Mouse (Mus musculus) testis, adult 2 months (tissue): ENCODE results near the gene Inip. TPM values are rescaled to one million over a fixed set of nuclear protein-coding genes. Genes with fewer than 3 reads are reported as not detected.
A peak's percentile ranks its signal among the peaks of the same experiment; 100 is the strongest.

Experiments
- H3K27ac ChIP-seq: fragments of 200-500 bp; 2 replicates; pipeline ENCODE4 v1.5.1; 2012; ENCODE audit warnings: low read depth, low read length; ENCODE audit not compliant: control insufficient read depth, insufficient read depth
- H3K27me3 ChIP-seq: fragments of 200-500 bp; 2 replicates; pipeline ENCODE4 v1.6.1; 2012; ENCODE audit warnings: mild to moderate bottlenecking, low read length, moderate library complexity; ENCODE audit not compliant: control insufficient read depth, insufficient read depth
- H3K36me3 ChIP-seq: fragments of 200-500 bp; 2 replicates; pipeline ENCODE4 v1.6.1; 2012; ENCODE audit warnings: mild to moderate bottlenecking, low read length; ENCODE audit not compliant: control insufficient read depth, insufficient read depth
- H3K4me1 ChIP-seq: fragments of 200-500 bp; 2 replicates; pipeline ENCODE4 v1.6.1; 2012; ENCODE audit warnings: low read length; ENCODE audit not compliant: control insufficient read depth, insufficient read depth
- H3K4me3 ChIP-seq: fragments of 200-500 bp; 2 replicates; pipeline ENCODE4 v1.5.1; 2012; ENCODE audit warnings: low read depth, mild to moderate bottlenecking, low read length, moderate library complexity, mixed read lengths; ENCODE audit not compliant: control insufficient read depth
- CTCF ChIP-seq: fragments of 200-500 bp; IDR thresholded peaks from 2 replicates; pipeline ENCODE4 v1.5.1; 2012; ENCODE audit warnings: low read depth, mild to moderate bottlenecking, inconsistent platforms, low read length, moderate library complexity; ENCODE audit not compliant: control insufficient read depth, insufficient read depth, insufficient replicate concordance
- POLR2A ChIP-seq: fragments of 200-500 bp; IDR thresholded peaks from 2 replicates; pipeline ENCODE4 v1.6.1; 2012; ENCODE audit warnings: low read depth, mild to moderate bottlenecking, inconsistent platforms, low read length, moderate library complexity; ENCODE audit not compliant: control insufficient read depth
- polyA plus RNA-seq: library from polyadenylated mRNA; depleted of rRNA; stranded (reverse); fragments of >200 nt; gene quantifications from 2 replicates; pipeline ENCODE4 v1.2.3, GENCODE M21; 2012

Inip gene
- polyA plus RNA-seq, 1 experiment: 6.7 TPM

DNA sequence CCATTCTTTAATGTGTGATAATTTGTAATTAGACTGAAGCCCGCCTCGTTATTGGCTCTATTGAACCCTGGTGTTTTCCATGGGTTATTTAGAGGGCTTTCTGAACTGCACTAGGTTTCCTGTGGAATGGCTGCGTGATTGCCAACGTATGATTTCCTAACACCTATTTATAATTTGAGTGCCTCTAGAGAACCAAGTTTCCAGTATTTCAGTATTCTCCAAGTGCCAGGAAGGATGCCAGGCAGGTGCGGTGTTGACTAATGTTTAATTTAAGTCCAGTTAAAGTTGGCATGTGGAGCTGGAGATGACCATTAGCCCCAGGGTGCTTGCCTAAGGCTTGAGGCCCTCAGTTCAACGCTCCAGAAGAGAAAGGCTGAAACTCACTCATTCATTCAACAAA is 14.3 kb downstream of the Inip start:
- Histone ChIP-seq H3K4me3 (no peak overlapping the region), H3K27me3 (no peaks in the 10 kb centered on the region), H3K4me1 (peaks cover 4% of the 10 kb centered on the region), H3K27ac (no peak overlapping the region), H3K36me3 (no peaks in the 10 kb centered on the region)
- TF ChIP-seq CTCF (no peak), POLR2A (no peak)

DNA sequence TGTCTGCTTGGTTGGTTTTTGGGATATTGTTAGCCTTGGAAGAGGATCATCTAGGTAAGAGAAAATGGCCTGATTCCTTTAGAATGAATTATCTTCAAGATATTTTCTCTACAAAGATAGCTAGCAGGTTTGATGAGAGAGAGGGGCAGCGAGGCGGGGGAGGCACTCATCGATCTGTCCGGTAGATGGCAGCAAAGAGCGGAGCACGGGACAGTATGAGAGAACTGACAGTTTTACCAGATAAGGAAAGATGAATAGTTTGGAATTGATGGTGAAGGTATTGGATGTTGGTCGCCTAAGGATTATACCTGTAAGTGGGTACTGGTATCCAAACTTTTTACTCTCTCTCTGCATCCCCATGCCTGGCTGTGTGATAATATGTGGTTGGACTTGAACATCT is 14.7 kb downstream of the Inip start:
- Histone ChIP-seq H3K27me3 (no peaks in the 10 kb centered on the region), H3K4me1 (peaks cover 4% of the 10 kb centered on the region), H3K27ac (no peak overlapping the region), H3K4me3 (no peak overlapping the region), H3K36me3 (no peaks in the 10 kb centered on the region)
- TF ChIP-seq POLR2A (no peak), CTCF (peak; percentile 59; the same call in 1 of the 2 replicates)

DNA sequence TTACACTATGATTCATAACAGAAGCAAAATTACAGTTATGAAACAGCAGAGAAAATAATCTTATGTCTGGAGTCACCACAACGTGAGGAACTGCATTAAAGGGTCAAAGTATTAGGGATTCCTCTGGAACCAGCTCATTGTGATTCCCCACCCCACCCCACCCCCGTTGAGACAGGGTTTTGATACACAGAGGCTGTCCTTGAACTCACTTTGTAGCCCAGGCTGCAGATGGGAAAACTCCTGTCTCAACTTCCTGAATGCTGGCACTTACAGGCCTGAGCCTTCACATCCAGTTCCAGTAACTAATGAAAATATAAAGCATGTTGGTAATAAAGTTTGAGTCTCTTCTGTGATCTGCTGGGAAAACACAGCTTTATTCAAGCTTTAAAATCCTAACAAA is 16.0 kb downstream of the Inip start:
- Histone ChIP-seq H3K4me1 (peaks cover 4% of the 10 kb centered on the region), H3K27me3 (no peaks in the 10 kb centered on the region), H3K4me3 (no peak overlapping the region), H3K27ac (no peak overlapping the region), H3K36me3 (no peaks in the 10 kb centered on the region)
- TF ChIP-seq CTCF: no peak
- TF ChIP-seq POLR2A: no peak

DNA sequence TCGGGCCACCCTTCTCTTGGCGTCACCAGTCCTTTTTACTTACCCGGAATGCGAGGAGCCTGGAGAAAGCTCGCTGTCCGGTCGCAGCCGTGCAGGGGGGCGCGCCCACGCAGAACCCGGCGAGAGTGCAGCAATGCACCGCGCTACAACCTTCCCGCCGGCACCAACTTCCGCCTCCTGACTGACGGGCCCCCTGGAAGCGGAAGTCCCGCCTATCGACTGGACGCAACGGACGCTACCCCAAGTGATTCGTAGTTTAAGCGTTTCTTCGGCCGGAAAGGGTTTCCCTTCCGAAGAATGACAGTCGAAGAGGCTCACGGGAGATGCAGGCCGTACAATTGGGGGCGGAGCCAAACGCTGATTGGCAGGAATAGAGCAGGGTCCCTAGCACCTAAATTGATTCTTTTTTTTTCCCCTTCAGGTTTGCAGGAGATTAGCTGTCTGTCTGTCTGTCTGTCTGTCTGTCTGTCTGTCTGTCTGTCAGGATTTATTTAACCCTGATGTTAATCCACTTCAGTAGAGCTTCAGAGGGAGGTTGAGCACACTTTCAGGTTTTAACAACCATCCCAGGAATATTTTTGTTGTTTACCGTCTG is 17.6 kb downstream of the Inip start:
- TF ChIP-seq CTCF (no peak), POLR2A (peak; percentile 56)
- peak overlapping the region; percentile 97 for H3K4me3 ChIP-seq
- H3K27me3 ChIP-seq: no peaks in the 10 kb centered on the region
- H3K27ac ChIP-seq: peak overlapping the region; percentile 83
- no peaks in the 10 kb centered on the region for H3K36me3 ChIP-seq
- H3K4me1 ChIP-seq: peaks cover 4% of the 10 kb centered on the region

DNA sequence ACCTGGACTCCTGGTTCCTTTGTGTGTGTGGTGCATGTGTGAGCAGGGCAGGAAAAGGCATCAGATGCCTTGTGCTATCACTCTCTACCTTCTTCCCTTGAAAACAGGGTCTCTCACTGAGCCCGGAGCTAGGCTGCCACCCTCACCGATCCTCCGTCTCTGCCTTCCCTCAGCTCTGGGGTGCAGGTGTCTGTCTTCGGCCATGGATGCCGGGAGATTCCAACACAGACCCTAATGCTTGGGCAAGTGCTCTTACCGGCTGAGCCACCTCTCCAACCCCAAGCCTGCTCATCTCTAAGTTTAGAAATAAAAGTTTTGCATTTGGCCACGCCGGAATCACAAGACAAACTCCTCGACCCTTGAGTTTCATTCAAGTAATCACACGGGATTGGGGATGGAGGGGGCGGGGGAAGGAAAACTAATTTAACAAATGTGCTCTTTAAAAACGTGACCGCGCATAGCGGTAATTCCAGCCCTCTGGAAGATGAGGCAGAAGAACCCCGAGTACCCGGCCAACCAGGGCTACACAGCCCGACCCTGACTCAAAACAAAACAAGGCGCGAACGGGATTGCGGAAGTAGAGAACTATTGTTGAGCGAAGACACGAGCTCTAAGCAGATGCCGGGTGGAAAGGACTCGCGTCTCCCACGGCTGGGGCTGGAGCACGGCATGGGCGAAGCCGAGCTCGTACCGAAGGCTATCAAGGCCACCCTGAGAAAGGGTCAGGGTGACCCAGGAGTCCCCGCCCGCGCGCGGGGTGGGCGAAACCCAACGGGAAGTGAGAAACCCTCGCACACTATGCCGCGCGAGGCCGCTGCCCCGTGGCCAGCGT is 18.3 kb downstream of the Inip start:
- H3K27me3 ChIP-seq: no peaks in the 10 kb centered on the region
- TF ChIP-seq CTCF (no peak), POLR2A (0 out of 2 replicates have a peak, but pooled peaks have one; percentile 3)
- H3K27ac ChIP-seq: peak overlapping the region; percentile 83
- peak overlapping the region; percentile 97 for H3K4me3 ChIP-seq
- H3K36me3 ChIP-seq: no peaks in the 10 kb centered on the region
- H3K4me1 ChIP-seq: peaks cover 4% of the 10 kb centered on the region

DNA sequence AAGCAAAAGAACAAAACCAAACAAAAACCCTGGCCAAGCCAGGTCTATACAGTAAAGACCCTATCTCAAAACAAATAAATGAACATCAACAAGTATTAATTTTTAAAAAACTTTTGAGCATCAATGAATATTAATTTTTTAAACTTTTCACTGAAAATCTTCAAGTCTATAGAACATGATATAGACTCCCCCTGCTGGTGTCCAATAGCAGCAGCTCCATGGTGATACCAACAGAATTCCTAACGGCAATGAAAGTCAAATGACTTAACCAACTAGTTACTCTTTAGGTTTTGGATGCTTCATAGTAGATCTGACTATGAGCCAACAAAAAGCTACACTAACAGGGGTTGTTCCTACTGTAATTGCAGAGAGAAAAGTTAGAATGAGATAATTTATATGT is 20.8 kb downstream of the Inip start:
- Histone ChIP-seq H3K4me3 (no peak overlapping the region), H3K36me3 (no peaks in the 10 kb centered on the region), H3K27ac (no peak overlapping the region), H3K4me1 (peaks cover 4% of the 10 kb centered on the region), H3K27me3 (no peaks in the 10 kb centered on the region)
- TF ChIP-seq CTCF: no peak
- no peak for TF ChIP-seq POLR2A

DNA sequence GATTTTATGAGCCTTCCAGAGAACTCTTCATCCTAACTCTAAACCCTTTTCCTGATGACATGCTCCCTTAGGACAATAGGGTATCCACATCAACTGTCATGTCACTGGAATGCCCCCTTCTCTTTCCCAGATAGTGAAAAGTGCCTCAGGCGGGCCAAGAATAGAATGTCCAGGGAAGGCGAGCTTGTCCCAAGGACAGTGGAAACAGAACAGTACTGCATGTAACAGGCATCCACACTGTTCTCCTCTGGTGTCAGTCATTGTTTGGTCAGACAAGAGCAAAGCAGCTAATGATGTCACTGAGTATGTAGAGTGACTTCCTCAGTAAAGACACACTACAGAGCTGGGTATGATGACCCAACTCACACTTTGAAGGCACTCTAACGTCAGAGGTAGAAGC is 23.6 kb downstream of the Inip start:
- H3K4me3 ChIP-seq: no peak overlapping the region
- no peaks in the 10 kb centered on the region for H3K27me3 ChIP-seq
- peaks cover 2% of the 10 kb centered on the region for H3K4me1 ChIP-seq
- TF ChIP-seq POLR2A (no peak), CTCF (no peak)
- peak overlapping the region; percentile 34 for H3K27ac ChIP-seq
- peaks cover 3% of the 10 kb centered on the region for H3K36me3 ChIP-seq
